Mouse (Mus musculus): ENCODE measurements around the gene Iqcn.

DNA sequence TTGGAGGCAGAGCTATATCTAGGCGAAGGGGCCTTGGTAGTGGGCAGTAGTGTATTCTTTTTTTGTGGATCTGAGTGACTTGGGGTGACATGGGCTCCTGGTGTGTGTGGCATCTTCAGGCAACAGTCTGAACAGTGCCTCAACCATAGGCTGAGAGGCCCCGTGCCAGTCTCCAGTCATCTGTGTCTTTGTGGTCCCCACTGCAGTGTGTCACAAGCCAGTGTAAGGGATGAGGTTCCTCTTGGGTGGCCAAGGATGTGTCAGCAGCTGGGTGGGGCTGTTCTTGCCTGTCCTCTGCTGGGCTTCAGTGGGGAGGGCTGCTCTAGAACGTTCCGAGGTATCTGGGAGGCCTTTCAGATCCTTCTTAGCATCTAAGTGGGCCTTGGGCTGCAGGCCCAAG, 27.7 kb downstream of the Iqcn start:
- TF ChIP-seq CTCF (IDR thresholded peaks at IDR 0.05) (no peak), POLR2A (IDR thresholded peaks at IDR 0.05; ENCODE audit: insufficient read depth, low read depth, low read length) (no peak), EP300 (IDR thresholded peaks at IDR 0.05; ENCODE audit: insufficient read depth, low read depth, low read length) (no peak)
